Mouse (Mus musculus): ENCODE data around the gene Rpl11.
A peak's percentile ranks its signal among the peaks of the same experiment; 100 is the strongest.

- peak; percentile 94; the same call in 1 of the 2 replicates for TF ChIP-seq POLR2A (IDR thresholded peaks at IDR 0.05; ENCODE audit: borderline replicate concordance, extremely low read depth, low read depth, low read length)
- TF ChIP-seq CTCF (IDR thresholded peaks at IDR 0.05; ENCODE audit: insufficient read depth, low read length): peak; percentile 97
These were observed at the start of gene Rpl11 for GRCm38 (mm10) chr4:136053247-136053596.
